Mouse (Mus musculus): ENCODE data around the gene Cngb1. TPM values are rescaled to one million over a fixed set of nuclear protein-coding genes. Genes with fewer than 3 reads are reported as not detected.

Gene Cngb1
- polyA plus RNA-seq, 1 experiment from 2014 or later: 0.12 TPM

GRCm38 (mm10) chr8:95346643-95347545 lies 40.5 kb upstream of the Cngb1 start:
- ATAC-seq (ENCODE audit: low read depth): no peak
- Histone ChIP-seq H3K27me3 (ENCODE audit: control insufficient read depth, insufficient read depth, low read depth, low read length) (peaks cover 19% of the 10 kb centered on the region), H3K4me1 (ENCODE audit: control insufficient read depth, low read depth, low read length) (no peaks in the 10 kb centered on the region; the same call in 1 of the 2 replicates), H3K9me3 (replicated peaks; ENCODE audit: control insufficient read depth, low read length) (no peaks in the 10 kb centered on the region), H3K9ac (ENCODE audit: low read depth, low read length) (no peak overlapping the region), H3K4me2 (ENCODE audit: low read depth, low read length) (no peak overlapping the region), H3K36me3 (ENCODE audit: control insufficient read depth, insufficient read depth) (no peaks in the 10 kb centered on the region), H3K27ac (ENCODE audit: low read length) (no peak overlapping the region), H3K4me3 (ENCODE audit: low read depth, low read length) (no peak overlapping the region)
- WGBS (ENCODE audit: insufficient replicate concordance): 38% methylated on average over 8 of the region's 8 CpGs

GRCm38 (mm10) chr8:95344668-95345067 lies 38.3 kb upstream of the Cngb1 start:
- no peak overlapping the region for H3K4me2 ChIP-seq (ENCODE audit: low read depth, low read length)

DNA sequence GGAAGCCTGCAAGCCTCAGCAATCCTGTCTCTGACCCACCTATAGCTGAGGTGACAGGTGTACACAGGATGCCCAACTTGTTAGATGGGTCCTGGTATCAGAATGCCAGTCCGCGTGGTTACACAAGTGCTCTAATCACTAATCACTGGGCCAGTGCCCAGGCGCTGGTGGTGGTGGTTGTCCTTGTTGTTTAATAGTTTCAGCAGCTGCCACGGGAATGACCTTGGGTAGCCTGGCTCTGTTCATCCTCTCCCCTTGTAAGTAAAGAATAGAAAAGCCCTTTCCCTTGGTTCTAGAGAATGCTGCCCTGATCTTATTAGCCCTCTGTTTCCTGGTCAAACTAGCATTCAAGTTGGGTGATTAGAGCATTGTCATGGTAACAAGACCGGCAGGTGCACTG lies 35.3 kb upstream of the Cngb1 start:
- 70% methylated on average over 5 of the region's 5 CpGs for WGBS (ENCODE audit: insufficient replicate concordance)
- Histone ChIP-seq H3K4me1 (ENCODE audit: control insufficient read depth, low read depth, low read length) (no peaks in the 10 kb centered on the region), H3K27ac (ENCODE audit: low read length) (no peak overlapping the region), H3K4me3 (ENCODE audit: low read depth, low read length) (no peak overlapping the region), H3K27me3 (ENCODE audit: control insufficient read depth, insufficient read depth, low read depth, low read length) (no peaks in the 10 kb centered on the region), H3K36me3 (ENCODE audit: control insufficient read depth, insufficient read depth) (no peaks in the 10 kb centered on the region), H3K4me2 (ENCODE audit: low read depth, low read length) (no peak overlapping the region), H3K9me3 (replicated peaks; ENCODE audit: control insufficient read depth, low read length) (no peaks in the 10 kb centered on the region), H3K9ac (ENCODE audit: low read depth, low read length) (no peak overlapping the region)
- no peak for ATAC-seq (ENCODE audit: low read depth)

More at GRCm38 (mm10) chr8:95344668-95345067, 38.3 kb upstream of the Cngb1 start:
- 63% methylated on average over 6 of the region's 6 CpGs for WGBS (ENCODE audit: insufficient replicate concordance)
- no peak overlapping the region for H3K27ac ChIP-seq (ENCODE audit: low read length)
- no peak overlapping the region for H3K4me3 ChIP-seq (ENCODE audit: low read depth, low read length)
- H3K9ac ChIP-seq (ENCODE audit: low read depth, low read length): no peak overlapping the region
- H3K4me1 ChIP-seq (ENCODE audit: control insufficient read depth, low read depth, low read length): no peaks in the 10 kb centered on the region
- ATAC-seq (ENCODE audit: low read depth): no peak
- H3K27me3 ChIP-seq (ENCODE audit: control insufficient read depth, insufficient read depth, low read depth, low read length): peaks cover 3% of the 10 kb centered on the region; the same call in 1 of the 2 replicates
- no peaks in the 10 kb centered on the region for H3K9me3 ChIP-seq (replicated peaks; ENCODE audit: control insufficient read depth, low read length)
- H3K36me3 ChIP-seq (ENCODE audit: control insufficient read depth, insufficient read depth): no peaks in the 10 kb centered on the region

DNA sequence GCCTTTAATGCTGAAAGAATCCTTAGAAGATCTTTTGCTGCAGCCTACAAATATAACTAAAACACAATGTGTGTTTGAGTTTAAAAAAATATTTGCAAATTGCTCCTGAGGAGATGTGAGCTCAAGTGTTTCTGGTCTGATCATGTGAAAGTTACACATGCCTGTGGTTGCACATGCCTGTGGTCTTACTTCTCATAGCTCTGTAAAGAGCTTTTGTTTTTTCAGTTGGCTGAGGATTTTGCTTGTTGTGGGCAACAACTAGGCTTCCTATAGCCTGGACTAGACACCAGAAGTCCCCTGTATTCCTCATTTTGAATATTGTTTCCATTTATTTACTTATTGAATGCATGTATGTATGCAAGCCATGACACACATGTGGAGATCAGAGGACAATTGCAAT lies 30.0 kb upstream of the Cngb1 start:
- Histone ChIP-seq H3K4me2 (ENCODE audit: low read depth, low read length) (no peak overlapping the region), H3K4me1 (ENCODE audit: control insufficient read depth, low read depth, low read length) (peaks cover 8% of the 10 kb centered on the region), H3K27me3 (ENCODE audit: control insufficient read depth, insufficient read depth, low read depth, low read length) (no peaks in the 10 kb centered on the region), H3K9ac (ENCODE audit: low read depth, low read length) (no peak overlapping the region), H3K27ac (ENCODE audit: low read length) (no peak overlapping the region), H3K4me3 (ENCODE audit: low read depth, low read length) (no peak overlapping the region), H3K9me3 (replicated peaks; ENCODE audit: control insufficient read depth, low read length) (no peaks in the 10 kb centered on the region), H3K36me3 (ENCODE audit: control insufficient read depth, insufficient read depth) (no peaks in the 10 kb centered on the region; the same call in 1 of the 2 replicates)
- no peak for ATAC-seq (ENCODE audit: low read depth)

DNA sequence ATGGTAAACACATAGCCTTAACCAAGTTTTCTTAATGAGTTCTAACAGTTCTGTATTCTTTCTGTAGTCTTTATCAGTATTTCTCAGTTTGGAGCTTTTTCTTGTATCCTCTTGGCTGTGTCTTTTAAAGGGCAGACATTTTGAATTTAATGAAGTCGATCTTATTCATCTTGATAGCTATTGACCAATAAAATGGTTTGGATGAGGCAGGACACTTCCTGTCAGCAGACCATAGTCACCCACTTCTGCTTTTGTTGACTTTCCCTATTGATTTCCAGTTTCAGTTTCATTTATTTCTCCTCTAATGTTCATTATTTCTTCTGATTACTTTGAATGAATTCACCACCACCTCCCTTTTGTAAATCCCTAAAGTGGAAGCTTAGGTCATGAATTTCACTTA lies 29.3 kb upstream of the Cngb1 start:
- 47% methylated on average over 1 of the region's 1 CpGs for WGBS (ENCODE audit: insufficient replicate concordance)
- no peak overlapping the region for H3K9ac ChIP-seq (ENCODE audit: low read depth, low read length)
- no peaks in the 10 kb centered on the region for H3K27me3 ChIP-seq (ENCODE audit: control insufficient read depth, insufficient read depth, low read depth, low read length)
- H3K27ac ChIP-seq (ENCODE audit: low read length): no peak overlapping the region
- no peak overlapping the region for H3K4me2 ChIP-seq (ENCODE audit: low read depth, low read length)
- H3K4me1 ChIP-seq (ENCODE audit: control insufficient read depth, low read depth, low read length): peaks cover 15% of the 10 kb centered on the region
- no peaks in the 10 kb centered on the region; the same call in 1 of the 2 replicates for H3K36me3 ChIP-seq (ENCODE audit: control insufficient read depth, insufficient read depth)
- no peak overlapping the region for H3K4me3 ChIP-seq (ENCODE audit: low read depth, low read length)
- H3K9me3 ChIP-seq (replicated peaks; ENCODE audit: control insufficient read depth, low read length): no peaks in the 10 kb centered on the region
- ATAC-seq (ENCODE audit: low read depth): no peak

- peak overlapping the region; percentile 77 for H3K4me3 ChIP-seq (ENCODE audit: low read depth, low read length)
- peaks cover 16% of the 10 kb centered on the region for H3K36me3 ChIP-seq (ENCODE audit: control insufficient read depth, insufficient read depth)
- peak overlapping the region; percentile 94 for H3K4me2 ChIP-seq (ENCODE audit: low read depth, low read length)
- no peaks in the 10 kb centered on the region for H3K9me3 ChIP-seq (replicated peaks; ENCODE audit: control insufficient read depth, low read length)
- peak overlapping the region; percentile 78 for H3K9ac ChIP-seq (ENCODE audit: low read depth, low read length)
- no peak for ATAC-seq (ENCODE audit: low read depth)
- H3K27me3 ChIP-seq (ENCODE audit: control insufficient read depth, insufficient read depth, low read depth, low read length): no peaks in the 10 kb centered on the region
- peaks cover 21% of the 10 kb centered on the region for H3K4me1 ChIP-seq (ENCODE audit: control insufficient read depth, low read depth, low read length)
- peak overlapping the region; percentile 94 for H3K27ac ChIP-seq (ENCODE audit: low read length)
- WGBS (ENCODE audit: insufficient replicate concordance): 22% methylated on average over 21 of the region's 21 CpGs
These were observed 26.2 kb upstream of the Cngb1 start for GRCm38 (mm10) chr8:95332437-95333199.

- ATAC-seq (ENCODE audit: low read depth): peak; percentile 91
- Histone ChIP-seq H3K9me3 (replicated peaks; ENCODE audit: control insufficient read depth, low read length) (no peaks in the 10 kb centered on the region), H3K4me3 (ENCODE audit: low read depth, low read length) (peak within 1 kb of the TSS; percentile 77)
These were observed 25.5 kb upstream of the Cngb1 start, which contains the start of the genes Zfp319 and Usb1 for GRCm38 (mm10) chr8:95331720-95332436. Gene Zfp319 (minus strand): TSS chr8:95331950. Gene Usb1 (plus strand): TSS chr8:95332284.

DNA sequence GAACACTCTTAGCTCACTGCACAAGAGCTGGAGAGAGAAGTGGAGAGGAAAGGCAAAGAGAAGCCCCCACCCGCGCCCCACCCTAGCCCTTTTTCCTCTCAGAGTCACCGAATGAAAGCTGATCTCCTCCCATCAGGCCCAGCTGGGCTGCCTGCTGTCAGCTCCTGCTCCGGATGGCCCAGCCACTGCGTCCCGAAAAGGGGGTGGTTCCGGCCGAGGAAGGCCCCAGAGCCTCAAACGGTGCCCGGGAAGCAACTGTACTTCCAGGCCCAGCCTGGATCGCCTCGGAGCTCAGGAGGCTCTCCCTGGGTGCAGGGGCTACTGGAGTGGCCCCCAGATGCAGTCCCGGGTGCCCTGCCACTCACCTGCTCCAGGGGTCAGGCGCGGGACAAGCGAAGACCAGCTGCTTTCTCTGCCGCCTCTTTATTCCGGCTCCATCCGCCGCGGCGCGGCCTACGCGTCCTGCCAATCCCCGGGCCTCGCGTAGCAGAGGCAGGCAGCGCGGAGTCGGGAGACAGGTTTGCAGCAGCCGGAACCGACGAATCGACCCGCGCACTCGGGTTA lies 24.9 kb upstream of the Cngb1 start:
- Histone ChIP-seq H3K9ac (ENCODE audit: low read depth, low read length) (peak overlapping the region; percentile 78), H3K4me1 (ENCODE audit: control insufficient read depth, low read depth, low read length) (peaks cover 21% of the 10 kb centered on the region), H3K27ac (ENCODE audit: low read length) (peak overlapping the region; percentile 94), H3K27me3 (ENCODE audit: control insufficient read depth, insufficient read depth, low read depth, low read length) (no peaks in the 10 kb centered on the region), H3K4me2 (ENCODE audit: low read depth, low read length) (peak overlapping the region; percentile 94), H3K9me3 (replicated peaks; ENCODE audit: control insufficient read depth, low read length) (no peaks in the 10 kb centered on the region), H3K36me3 (ENCODE audit: control insufficient read depth, insufficient read depth) (peaks cover 18% of the 10 kb centered on the region), H3K4me3 (ENCODE audit: low read depth, low read length) (peak overlapping the region; percentile 77)
- 0% methylated on average over 38 of the region's 38 CpGs for WGBS (ENCODE audit: insufficient replicate concordance)
- peak; percentile 30 for ATAC-seq (ENCODE audit: low read depth)

More at GRCm38 (mm10) chr8:95331720-95332436, 25.5 kb upstream of the Cngb1 start, which contains the start of the genes Zfp319 and Usb1:
- WGBS (ENCODE audit: insufficient replicate concordance): under 1% methylated on average over 68 of the region's 80 CpGs
- Histone ChIP-seq H3K4me1 (ENCODE audit: control insufficient read depth, low read depth, low read length) (peaks cover 21% of the 10 kb centered on the region), H3K4me2 (ENCODE audit: low read depth, low read length) (peak within 1 kb of the TSS; percentile 94), H3K27ac (ENCODE audit: low read length) (peak within 1 kb of the TSS; percentile 94), H3K27me3 (ENCODE audit: control insufficient read depth, insufficient read depth, low read depth, low read length) (no peaks in the 10 kb centered on the region), H3K9ac (ENCODE audit: low read depth, low read length) (peak within 1 kb of the TSS; percentile 78), H3K36me3 (ENCODE audit: control insufficient read depth, insufficient read depth) (peaks cover 18% of the 10 kb centered on the region)
